Mouse (Mus musculus): ENCODE measurements around the gene Ctdnep1.

The Ctdnep1 gene

DNA sequence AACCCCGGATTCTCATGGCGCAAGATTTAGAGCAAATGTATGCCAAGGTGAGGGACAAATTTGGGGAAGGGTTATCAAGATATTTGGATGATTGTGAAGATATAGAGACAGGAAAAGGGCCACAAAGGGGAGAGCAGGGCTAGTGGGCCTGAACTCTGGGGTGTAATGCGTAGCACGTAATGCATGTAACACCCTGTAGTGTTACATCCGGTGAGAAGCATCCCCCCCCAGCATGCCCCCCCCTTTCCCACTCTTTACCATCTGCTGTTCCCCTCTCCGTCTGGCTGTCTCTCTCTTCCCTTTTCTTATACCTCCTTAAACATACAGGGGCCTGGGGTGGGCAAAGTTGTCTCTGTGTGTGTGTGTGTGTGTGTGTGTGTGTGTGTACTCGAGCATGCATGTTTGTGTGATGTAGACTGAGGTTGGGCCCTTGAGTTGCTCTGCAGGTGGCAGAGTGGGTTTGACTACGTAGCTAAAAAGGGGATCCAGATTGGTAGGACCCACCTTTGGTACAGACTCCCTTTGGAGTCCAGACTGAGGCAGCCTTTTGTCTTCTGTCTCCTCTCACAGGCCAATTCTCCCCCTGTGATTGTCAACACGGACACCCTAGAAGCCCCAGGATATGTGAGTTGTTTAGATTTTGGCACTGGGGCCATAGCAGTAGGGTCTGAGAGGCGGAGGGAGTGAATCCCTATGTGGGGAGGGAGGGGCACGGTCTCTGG is 49.0 kb downstream of the Ctdnep1 start:
- DNase-seq (ENCODE audit: low read depth) = no peak

DNA sequence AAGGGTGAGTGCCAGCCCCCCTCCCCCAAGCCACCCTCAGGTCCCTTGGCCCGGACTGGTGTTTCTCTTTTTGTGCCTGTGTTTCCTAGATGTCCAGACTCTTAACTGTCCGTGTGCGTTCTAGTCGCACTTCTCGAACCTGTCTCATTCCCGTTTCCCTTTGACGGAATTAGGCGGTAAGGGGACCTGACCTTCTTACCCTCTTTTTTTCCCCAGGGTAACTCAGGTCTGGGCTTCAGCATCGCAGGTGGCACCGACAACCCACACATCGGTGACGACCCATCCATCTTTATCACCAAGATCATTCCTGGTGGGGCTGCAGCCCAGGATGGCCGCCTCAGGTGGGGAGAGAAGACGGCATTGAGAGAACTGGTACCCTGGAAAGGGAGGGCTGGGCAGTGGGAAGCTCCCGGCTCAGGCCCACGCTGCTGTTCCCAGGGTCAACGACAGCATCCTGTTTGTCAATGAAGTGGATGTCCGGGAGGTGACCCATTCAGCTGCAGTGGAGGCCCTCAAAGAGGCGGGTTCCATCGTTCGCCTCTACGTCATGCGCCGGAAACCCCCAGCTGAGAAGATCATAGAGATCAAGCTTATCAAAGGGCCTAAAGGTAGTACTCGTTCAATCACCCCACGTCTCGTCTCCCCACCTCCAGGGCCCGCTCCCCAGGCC is 49.8 kb downstream of the Ctdnep1 start:
- DNase-seq (ENCODE audit: low read depth) = no peak

GRCm38 (mm10) chr11:70031321-70031670 is 50.3 kb downstream of the Ctdnep1 start:
- no peak for DNase-seq (ENCODE audit: low read depth)

DNA sequence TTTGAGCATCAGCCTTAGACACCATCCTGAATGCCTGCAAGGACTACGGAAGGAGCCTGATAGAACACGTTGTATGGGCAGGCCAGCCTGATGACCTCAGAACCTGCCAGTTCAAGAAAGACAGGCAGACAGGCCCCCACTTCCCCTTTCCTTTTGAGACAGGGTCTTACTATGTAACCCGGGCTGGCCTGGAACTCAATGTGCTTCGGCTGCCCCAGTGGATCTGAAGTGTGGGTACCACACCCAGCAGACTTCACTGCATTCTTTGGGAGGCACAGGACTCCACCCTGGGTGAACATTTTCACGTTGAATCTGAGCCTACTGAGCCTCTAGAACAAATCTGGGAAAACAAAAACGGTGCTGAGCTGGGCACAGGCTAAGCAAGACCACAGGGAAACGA is 57.2 kb downstream of the Ctdnep1 start:
- no peak for DNase-seq (ENCODE audit: low read depth)

DNA sequence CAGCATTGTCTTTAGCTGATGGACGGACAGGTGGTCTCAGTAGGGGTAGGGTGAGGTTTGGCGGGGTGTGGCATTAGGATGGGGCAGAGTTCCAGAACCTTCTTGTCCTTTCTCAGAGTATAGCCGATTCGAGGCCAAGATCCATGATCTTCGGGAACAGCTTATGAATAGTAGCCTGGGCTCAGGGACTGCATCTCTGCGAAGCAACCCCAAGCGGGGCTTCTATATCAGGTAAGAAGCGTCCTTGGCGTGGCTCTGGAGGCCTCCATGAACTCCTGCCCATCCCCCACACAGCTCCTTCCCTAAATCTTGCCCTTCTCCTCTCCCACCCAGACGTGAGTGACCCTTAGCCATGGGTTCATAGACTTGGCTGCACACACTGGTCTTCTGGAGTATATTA is 58.7 kb downstream of the Ctdnep1 start:
- no peak for DNase-seq (ENCODE audit: low read depth)

- DNase-seq (ENCODE audit: low read depth) = no peak
Observed at GRCm38 (mm10) chr11:70040184-70040583, 59.2 kb downstream of the Ctdnep1 start.

Data from c-Kit-positive CD71-positive TER-119-negative erythroid progenitor cells, embryonic 14.5 days (primary cell).